In genomic region chr16:44633059-44633667, GRCm38 (mm10) we compare ENCODE assay signal across 9 mouse cellular contexts.
DNase-seq lines count a peak whose midpoint lies in the region; ATAC-seq and TF ChIP-seq lines count a peak whose summit lies in the region.
"Had no signal": no experiment of that assay in that cellular context is flagged by ENCODE, and none has a peak within 500 bp of the region (broad histone marks: within the 10 kb centered on the region; RNA-seq: fewer than 3 reads in every experiment).

No protein-coding gene starts in this region.

- H3K36me3 ChIP-seq in kidney, postnatal 0 days (ENCODE audit: insufficient read depth, low read length) = no peaks in the 10 kb centered on the region
- no peaks in the 10 kb centered on the region for H3K36me3 ChIP-seq in forebrain, embryonic 14.5 days (ENCODE audit: control insufficient read depth, insufficient read depth, low read length)
- H3K36me3 ChIP-seq in hindbrain, postnatal 0 days (ENCODE audit: insufficient read depth, low read length) = no peaks in the 10 kb centered on the region
- H3K36me3 ChIP-seq in neural tube, embryonic 13.5 days = no peaks in the 10 kb centered on the region
- H3K36me3 ChIP-seq: liver, embryonic 15.5 days had no signal

- peak overlapping the region; percentile 23; the same call in 1 of the 2 replicates for H3K4me2 ChIP-seq in kidney, postnatal 0 days (ENCODE audit: low read length)
- 0 out of 2 replicates have a peak overlapping the region, but pooled peaks have one; percentile 20 for H3K4me2 ChIP-seq in forebrain, embryonic 14.5 days (ENCODE audit: low read length)
- H3K4me2 ChIP-seq in hindbrain, postnatal 0 days (ENCODE audit: low read depth, low read length) = peak overlapping the region; percentile 40
- peak overlapping the region; percentile 3; the same call in 1 of the 2 replicates for H3K4me2 ChIP-seq in neural tube, embryonic 13.5 days
- H3K4me2 ChIP-seq: liver, embryonic 15.5 days had no signal

- DNase-seq in kidney, postnatal 0 days (ENCODE audit: low spot score) = no peak
- DNase-seq in kidney, postnatal 25 days = no peak
- no peak for DNase-seq in forebrain, embryonic 14.5 days (ENCODE audit: low spot score)
- no peak for DNase-seq in hindbrain, postnatal 0 days (ENCODE audit: low spot score)
- no peak for DNase-seq in yolk sac, embryonic 10.5 days (ENCODE audit: low spot score)
- DNase-seq in embryo, embryonic 10 days (ENCODE audit: low spot score) = no peak

- H3K4me1 ChIP-seq in kidney, postnatal 0 days (replicated peaks; ENCODE audit: insufficient read depth, low read length) = peaks cover 25% of the 10 kb centered on the region; the same call in 1 of the 2 replicates
- H3K4me1 ChIP-seq in forebrain, embryonic 14.5 days (ENCODE audit: control insufficient read depth, insufficient read depth, low read length) = peaks cover 21% of the 10 kb centered on the region
- peaks cover 16% of the 10 kb centered on the region for H3K4me1 ChIP-seq in hindbrain, postnatal 0 days (ENCODE audit: insufficient read depth, low read length)
- H3K4me1 ChIP-seq in neural tube, embryonic 13.5 days (replicated peaks) = peaks cover 44% of the 10 kb centered on the region
- H3K4me1 ChIP-seq: liver, embryonic 15.5 days had no signal

- H3K9me3 ChIP-seq in kidney, postnatal 0 days (replicated peaks; ENCODE audit: low read length) = no peaks in the 10 kb centered on the region
- no peaks in the 10 kb centered on the region for H3K9me3 ChIP-seq in forebrain, embryonic 14.5 days (replicated peaks; ENCODE audit: control insufficient read depth, low read length)
- no peaks in the 10 kb centered on the region for H3K9me3 ChIP-seq in hindbrain, postnatal 0 days (ENCODE audit: low read length)
- no peaks in the 10 kb centered on the region for H3K9me3 ChIP-seq in neural tube, embryonic 13.5 days
- H3K9me3 ChIP-seq: liver, embryonic 15.5 days had no signal

- WGBS in kidney, postnatal 0 days = 40% methylated on average over 9 of the region's 9 CpGs
- WGBS in forebrain, embryonic 14.5 days = 36% methylated on average over 9 of the region's 9 CpGs
- 39% methylated on average over 9 of the region's 9 CpGs for WGBS in hindbrain, postnatal 0 days
- WGBS in neural tube, embryonic 13.5 days = 56% methylated on average over 9 of the region's 9 CpGs

- no peaks in the 10 kb centered on the region for H3K27me3 ChIP-seq in kidney, postnatal 0 days (ENCODE audit: insufficient read depth, low read length)
- H3K27me3 ChIP-seq in forebrain, embryonic 14.5 days (replicated peaks; ENCODE audit: control insufficient read depth, insufficient read depth, low read length) = no peaks in the 10 kb centered on the region
- no peaks in the 10 kb centered on the region for H3K27me3 ChIP-seq in hindbrain, postnatal 0 days (ENCODE audit: insufficient read depth, low read length)
- H3K27me3 ChIP-seq in neural tube, embryonic 13.5 days = no peaks in the 10 kb centered on the region
- H3K27me3 ChIP-seq: liver, embryonic 15.5 days had no signal

- no peak for TF ChIP-seq CTCF in kidney, postnatal 0 days (IDR thresholded peaks at IDR 0.05; ENCODE audit: low read depth)
- no peak for TF ChIP-seq CTCF in hindbrain, postnatal 0 days (IDR thresholded peaks at IDR 0.05; ENCODE audit: low read depth)

- H3K4me3 ChIP-seq in kidney, postnatal 0 days (replicated peaks; ENCODE audit: low read depth, low read length) = no peak overlapping the region
- H3K4me3 ChIP-seq in forebrain, embryonic 14.5 days (ENCODE audit: low read depth, low read length) = no peak overlapping the region
- no peak overlapping the region for H3K4me3 ChIP-seq in hindbrain, postnatal 0 days (ENCODE audit: low read length)
- H3K4me3 ChIP-seq in neural tube, embryonic 13.5 days = no peak overlapping the region
- H3K4me3 ChIP-seq: liver, embryonic 15.5 days had no signal

- no peak; the same call in 1 of the 2 replicates for ATAC-seq in kidney, postnatal 0 days (replicated peaks; ENCODE audit: low FRiP score, low read depth)
- peak; percentile 59; the same call in 1 of the 2 replicates for ATAC-seq in forebrain, embryonic 14.5 days
- no peak for ATAC-seq in hindbrain, postnatal 0 days
- ATAC-seq in neural tube, embryonic 13.5 days (ENCODE audit: low read depth) = 0 out of 2 replicates have a peak, but pooled peaks have one; percentile 21
- ATAC-seq in CD4-positive, CD25-positive, alpha-beta regulatory T cell, adult 4 months = no peak

- peak overlapping the region; percentile 86 for H3K27ac ChIP-seq in kidney, postnatal 0 days
- H3K27ac ChIP-seq in forebrain, embryonic 14.5 days (ENCODE audit: low read depth, low read length) = peak overlapping the region; percentile 85
- H3K27ac ChIP-seq in hindbrain, postnatal 0 days = peak overlapping the region; percentile 78
- H3K27ac ChIP-seq in neural tube, embryonic 13.5 days (replicated peaks) = peak overlapping the region; percentile 74
- H3K27ac ChIP-seq: liver, embryonic 15.5 days had no signal

- H3K9ac ChIP-seq in kidney, postnatal 0 days (ENCODE audit: low read depth, low read length) = no peak overlapping the region
- peak overlapping the region; percentile 30; the same call in 1 of the 2 replicates for H3K9ac ChIP-seq in forebrain, embryonic 14.5 days (ENCODE audit: low read length)
- H3K9ac ChIP-seq in hindbrain, postnatal 0 days (replicated peaks; ENCODE audit: low read length) = no peak overlapping the region
- H3K9ac ChIP-seq in neural tube, embryonic 13.5 days = no peak overlapping the region
- H3K9ac ChIP-seq: liver, embryonic 15.5 days had no signal

Comparison
In these comparisons a context has a peak if more than half of its experiments do, and no peak if none do; other contexts are left out.
1. ATAC-seq: peak in forebrain, embryonic 14.5 days (single experiment) and neural tube, embryonic 13.5 days (single experiment); none in kidney, postnatal 0 days (single experiment), hindbrain, postnatal 0 days (single experiment) and CD4-positive, CD25-positive, alpha-beta regulatory T cell, adult 4 months (single experiment).
2. Peak in every context shown above with its lines, with median percentiles within 50 percentile points of each other: H3K27ac ChIP-seq and H3K4me2 ChIP-seq.